In genomic region chr2:93462760-93463159, GRCm38 (mm10) we compare ENCODE assay signal across 8 mouse cellular contexts. TPM values are rescaled to one million over a fixed set of nuclear protein-coding genes. Genes with fewer than 3 reads are reported as not detected.
DNase-seq lines count a peak whose midpoint lies in the region; ATAC-seq and TF ChIP-seq lines count a peak whose summit lies in the region.

Gene Cd82, minus strand, starts transcription at chr2:93463140.

- DNase-seq in layer of hippocampus, adult 2 months (ENCODE audit: low spot score in 2 of 2), result peak in 1 of 2 experiments; percentile 21
- no peak for DNase-seq in layer of hippocampus, adult 9-10 months (ENCODE audit: low spot score)
- DNase-seq in gonadal fat pad, adult 2 months (ENCODE audit: low read depth), result no peak
- DNase-seq in liver, result peak; percentile 94
- DNase-seq in urinary bladder, postnatal 14 days (ENCODE audit: low spot score), result peak; percentile 76

- H3K27me3 ChIP-seq in intestine, embryonic 15.5 days (replicated peaks), result no peaks in the 10 kb centered on the region
- H3K27me3 ChIP-seq in midbrain, embryonic 15.5 days (replicated peaks), result peaks cover 24% of the 10 kb centered on the region

- peak within 1 kb of the TSS; percentile 61 for H3K4me3 ChIP-seq in layer of hippocampus, adult 2 months
- peak within 1 kb of the TSS; percentile 60 for H3K4me3 ChIP-seq in intestine, embryonic 15.5 days (replicated peaks)
- peak within 1 kb of the TSS; percentile 33 for H3K4me3 ChIP-seq in midbrain, embryonic 15.5 days

- H3K4me2 ChIP-seq in intestine, embryonic 15.5 days (replicated peaks), result peak within 1 kb of the TSS; percentile 84
- H3K4me2 ChIP-seq in midbrain, embryonic 15.5 days, result peak within 1 kb of the TSS; percentile 61

- peak within 1 kb of the TSS; percentile 71 for H3K9ac ChIP-seq in intestine, embryonic 15.5 days
- H3K9ac ChIP-seq in midbrain, embryonic 15.5 days, result peak within 1 kb of the TSS; percentile 8; the same call in 1 of the 2 replicates

- no peaks in the 10 kb centered on the region for H3K36me3 ChIP-seq in intestine, embryonic 15.5 days
- no peaks in the 10 kb centered on the region for H3K36me3 ChIP-seq in midbrain, embryonic 15.5 days (replicated peaks)

- peak within 1 kb of the TSS; percentile 67 for H3K27ac ChIP-seq in layer of hippocampus, adult 2 months
- peak within 1 kb of the TSS; percentile 90 for H3K27ac ChIP-seq in intestine, embryonic 15.5 days
- H3K27ac ChIP-seq in midbrain, embryonic 15.5 days, result peak within 1 kb of the TSS; percentile 22; the same call in 1 of the 2 replicates

- no peaks in the 10 kb centered on the region for H3K9me3 ChIP-seq in intestine, embryonic 15.5 days
- H3K9me3 ChIP-seq in midbrain, embryonic 15.5 days, result no peaks in the 10 kb centered on the region

- peaks cover 42% of the 10 kb centered on the region for H3K4me1 ChIP-seq in intestine, embryonic 15.5 days (replicated peaks)
- H3K4me1 ChIP-seq in midbrain, embryonic 15.5 days, result peaks cover 14% of the 10 kb centered on the region

- TF ChIP-seq CTCF in layer of hippocampus, adult 2 months (conservative IDR thresholded peaks at IDR 0.05), result no peak

- peak; percentile 4; the same call in 1 of the 2 replicates for ATAC-seq in common myeloid progenitor, adult 5-6 weeks (replicated peaks; ENCODE audit: low read depth, poor library complexity, severe bottlenecking)
- ATAC-seq in intestine, embryonic 15.5 days, result peak; percentile 94
- peak; percentile 69 for ATAC-seq in midbrain, embryonic 15.5 days (replicated peaks)

- 1% methylated on average over 20 of the region's 20 CpGs for WGBS in intestine, embryonic 15.5 days
- 2% methylated on average over 20 of the region's 20 CpGs for WGBS in midbrain, embryonic 15.5 days

RNA-seq across cellular contexts. Expression of gene Cd82, which starts in this region (rescaled TPM):
- total RNA-seq in layer of hippocampus, adult 2 months (2021), result 10 to 100 TPM; 17.2 to 17.9 TPM
- 42.9 and 43.7 TPM in 2 replicates for total RNA-seq in common myeloid progenitor, adult 5-6 weeks (2017)
- polyA plus RNA-seq in gonadal fat pad, adult 2 months (2012; rRNA removed), result 160 and 180 TPM in 2 replicates
- 106 and 127 TPM in 2 replicates for polyA plus RNA-seq in intestine, embryonic 15.5 days (2015; fragmentation: Nextera tagmentation; extraction: Ambion mirVana)
- polyA plus RNA-seq in midbrain, embryonic 15.5 days (2015; fragmentation: Nextera tagmentation; extraction: Ambion mirVana), result 22.1 and 24.8 TPM in 2 replicates

Comparison
In these comparisons a context has a peak if more than half of its experiments do, and no peak if none do; other contexts are left out.
1. DNase-seq: peak in liver (single experiment) and urinary bladder, postnatal 14 days (single experiment); none in layer of hippocampus, adult 9-10 months (single experiment) and gonadal fat pad, adult 2 months (single experiment).
2. H3K27ac ChIP-seq: peak in every context shown above with its lines; median percentile 90 in intestine, embryonic 15.5 days; 67 in layer of hippocampus, adult 2 months; 22 in midbrain, embryonic 15.5 days.
3. ATAC-seq: peak in every context shown above with its lines; median percentile 94 in intestine, embryonic 15.5 days; 69 in midbrain, embryonic 15.5 days; 4 in common myeloid progenitor, adult 5-6 weeks.
4. Peak in every context shown above with its lines, with median percentiles within 50 percentile points of each other: H3K4me3 ChIP-seq.